Mouse (Mus musculus) testis, adult 2 months (tissue): ENCODE results near the gene Slc34a3. TPM values are rescaled to one million over a fixed set of nuclear protein-coding genes. Genes with fewer than 3 reads are reported as not detected.
A peak's percentile ranks its signal among the peaks of the same experiment; 100 is the strongest.

Experiments
- H3K27ac ChIP-seq: fragments of 200-500 bp; 2 replicates; pipeline ENCODE4 v1.5.1; 2012; ENCODE audit warnings: low read depth, low read length; ENCODE audit not compliant: control insufficient read depth, insufficient read depth
- H3K27me3 ChIP-seq: fragments of 200-500 bp; 2 replicates; pipeline ENCODE4 v1.6.1; 2012; ENCODE audit warnings: mild to moderate bottlenecking, low read length, moderate library complexity; ENCODE audit not compliant: control insufficient read depth, insufficient read depth
- H3K36me3 ChIP-seq: fragments of 200-500 bp; 2 replicates; pipeline ENCODE4 v1.6.1; 2012; ENCODE audit warnings: mild to moderate bottlenecking, low read length; ENCODE audit not compliant: control insufficient read depth, insufficient read depth
- H3K4me1 ChIP-seq: fragments of 200-500 bp; 2 replicates; pipeline ENCODE4 v1.6.1; 2012; ENCODE audit warnings: low read length; ENCODE audit not compliant: control insufficient read depth, insufficient read depth
- H3K4me3 ChIP-seq: fragments of 200-500 bp; 2 replicates; pipeline ENCODE4 v1.5.1; 2012; ENCODE audit warnings: low read depth, mild to moderate bottlenecking, low read length, moderate library complexity, mixed read lengths; ENCODE audit not compliant: control insufficient read depth
- CTCF ChIP-seq: fragments of 200-500 bp; IDR thresholded peaks from 2 replicates; pipeline ENCODE4 v1.5.1; 2012; ENCODE audit warnings: low read depth, mild to moderate bottlenecking, inconsistent platforms, low read length, moderate library complexity; ENCODE audit not compliant: control insufficient read depth, insufficient read depth, insufficient replicate concordance
- POLR2A ChIP-seq: fragments of 200-500 bp; IDR thresholded peaks from 2 replicates; pipeline ENCODE4 v1.6.1; 2012; ENCODE audit warnings: low read depth, mild to moderate bottlenecking, inconsistent platforms, low read length, moderate library complexity; ENCODE audit not compliant: control insufficient read depth
- polyA plus RNA-seq: library from polyadenylated mRNA; depleted of rRNA; stranded (reverse); fragments of >200 nt; gene quantifications from 2 replicates; pipeline ENCODE4 v1.2.3, GENCODE M21; 2012

Slc34a3 gene
- polyA plus RNA-seq, 1 experiment: 0.48 TPM

- Histone ChIP-seq H3K27me3 (no peaks in the 10 kb centered on the region), H3K4me1 (peaks cover 14% of the 10 kb centered on the region), H3K27ac (no peak within 1 kb of the TSS), H3K36me3 (no peaks in the 10 kb centered on the region), H3K4me3 (no peak within 1 kb of the TSS)
- no peak for TF ChIP-seq CTCF
- no peak for TF ChIP-seq POLR2A
Observed at GRCm38 (mm10) chr2:25236614-25237013, 2.5 kb upstream of the Slc34a3 start, which contains the start of gene Rnf224. Rnf224 (minus strand) TSS chr2:25236787.

GRCm38 (mm10) chr2:25234551-25235220 is 522 bp upstream of the Slc34a3 start:
- Histone ChIP-seq H3K4me1 (no peaks in the 10 kb centered on the region), H3K36me3 (no peaks in the 10 kb centered on the region), H3K27ac (no peak overlapping the region), H3K4me3 (no peak overlapping the region), H3K27me3 (no peaks in the 10 kb centered on the region)
- TF ChIP-seq POLR2A: no peak
- no peak for TF ChIP-seq CTCF

DNA sequence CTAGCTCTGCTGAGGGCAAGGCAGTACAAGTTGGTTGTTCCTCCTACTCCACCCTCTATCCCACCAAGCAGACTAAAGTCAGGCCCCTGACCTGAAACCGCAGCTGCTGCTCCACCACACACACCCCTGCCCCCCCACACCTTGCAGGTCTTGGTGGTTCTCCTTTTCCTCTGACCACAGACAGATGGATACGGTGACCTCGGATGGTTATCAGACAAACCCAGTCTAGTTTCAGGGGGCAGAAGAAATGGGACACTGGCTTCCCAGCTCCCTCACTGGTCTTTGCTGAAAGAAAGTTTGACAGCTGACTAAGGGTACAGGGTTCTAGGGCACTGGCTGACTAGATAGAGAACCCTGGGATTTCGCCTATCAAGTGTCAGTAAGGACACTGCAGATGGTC is 743 bp downstream of the Slc34a3 start:
- Histone ChIP-seq H3K27ac (no peak overlapping the region), H3K27me3 (no peaks in the 10 kb centered on the region), H3K4me3 (no peak overlapping the region), H3K36me3 (no peaks in the 10 kb centered on the region), H3K4me1 (no peaks in the 10 kb centered on the region)
- TF ChIP-seq CTCF (no peak), POLR2A (no peak)

- Histone ChIP-seq H3K36me3 (no peaks in the 10 kb centered on the region), H3K4me3 (no peak overlapping the region), H3K27ac (no peak overlapping the region), H3K4me1 (peaks cover 2% of the 10 kb centered on the region; the same call in 1 of the 2 replicates), H3K27me3 (no peaks in the 10 kb centered on the region)
- TF ChIP-seq POLR2A: no peak
- TF ChIP-seq CTCF: no peak
Observed at GRCm38 (mm10) chr2:25231038-25231437, 3.1 kb downstream of the Slc34a3 start.

DNA sequence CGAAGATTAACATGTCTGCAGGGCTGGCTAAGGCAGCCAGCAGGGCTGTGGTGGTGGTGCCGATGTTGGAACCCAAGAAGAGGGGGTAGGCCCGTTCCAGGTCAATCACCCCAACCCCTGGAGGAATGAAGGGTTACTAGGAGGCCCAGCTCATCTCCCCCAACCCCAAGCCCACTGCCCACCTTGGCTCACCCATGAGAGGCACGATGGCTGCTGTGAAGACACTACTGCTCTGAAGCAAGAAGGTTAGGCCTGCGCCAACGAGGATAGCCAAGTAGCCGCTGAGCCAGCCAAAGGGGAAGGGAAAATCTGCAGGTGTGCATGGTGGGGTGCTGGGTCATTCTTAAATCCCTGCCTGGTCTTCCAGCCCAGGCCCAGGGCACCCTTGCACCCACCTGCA is 3.6 kb downstream of the Slc34a3 start:
- Histone ChIP-seq H3K36me3 (no peaks in the 10 kb centered on the region), H3K27ac (no peak overlapping the region), H3K4me1 (peaks cover 2% of the 10 kb centered on the region; the same call in 1 of the 2 replicates), H3K27me3 (no peaks in the 10 kb centered on the region), H3K4me3 (no peak overlapping the region)
- no peak for TF ChIP-seq CTCF
- TF ChIP-seq POLR2A: no peak

DNA sequence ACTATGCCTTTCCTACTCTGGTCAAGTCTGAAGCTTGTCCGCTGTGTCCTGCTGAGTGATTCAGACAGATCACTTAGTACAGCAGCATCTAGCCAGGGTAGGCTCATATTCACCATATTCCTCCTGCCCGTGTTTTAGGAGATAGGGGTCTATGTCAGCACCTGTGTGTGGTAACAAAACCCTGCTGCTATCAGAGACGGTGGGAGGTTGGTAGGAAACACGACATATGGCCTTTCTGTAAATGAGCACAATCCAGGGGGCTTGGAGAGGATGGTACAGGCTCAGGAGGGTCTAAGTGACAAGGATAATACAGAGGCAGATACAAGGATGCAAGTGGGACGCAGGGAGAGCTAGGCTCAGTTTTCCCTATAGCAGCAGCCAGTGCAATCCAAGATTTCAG is 4.6 kb downstream of the Slc34a3 start:
- peaks cover 2% of the 10 kb centered on the region; the same call in 1 of the 2 replicates for H3K4me1 ChIP-seq
- H3K36me3 ChIP-seq: no peaks in the 10 kb centered on the region
- H3K4me3 ChIP-seq: no peak overlapping the region
- no peak overlapping the region for H3K27ac ChIP-seq
- no peaks in the 10 kb centered on the region for H3K27me3 ChIP-seq
- TF ChIP-seq CTCF: no peak
- TF ChIP-seq POLR2A: no peak

DNA sequence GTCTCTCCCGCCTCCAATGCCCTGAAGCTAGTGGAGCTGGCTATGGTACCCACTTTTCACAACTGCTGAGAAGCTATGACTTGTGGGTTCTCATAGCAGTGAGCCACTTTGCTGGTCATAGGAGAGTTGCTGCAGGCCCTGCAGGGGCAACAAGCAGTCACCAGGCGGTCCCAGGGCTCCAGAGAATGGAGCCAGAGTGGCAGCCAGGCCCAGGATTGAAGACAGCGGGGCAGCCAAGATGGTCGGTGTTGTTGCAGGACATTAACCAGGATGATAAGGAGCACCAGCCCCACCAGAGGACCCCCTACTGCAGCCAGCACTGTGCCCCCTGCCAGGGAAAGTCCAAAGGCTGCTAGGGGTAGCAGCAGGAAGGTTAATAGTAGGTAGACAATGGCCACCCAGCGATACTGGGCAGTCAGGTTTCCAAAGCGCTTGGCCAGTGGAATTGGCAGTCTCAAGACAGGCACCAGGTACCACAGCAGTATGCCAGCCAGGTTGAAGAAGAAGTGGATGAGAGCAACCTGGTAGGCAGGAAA is 5.1 kb downstream of the Slc34a3 start:
- TF ChIP-seq CTCF: no peak
- TF ChIP-seq POLR2A: no peak
- no peak overlapping the region for H3K4me3 ChIP-seq
- H3K36me3 ChIP-seq: no peaks in the 10 kb centered on the region
- peaks cover 2% of the 10 kb centered on the region; the same call in 1 of the 2 replicates for H3K4me1 ChIP-seq
- no peaks in the 10 kb centered on the region for H3K27me3 ChIP-seq
- H3K27ac ChIP-seq: no peak overlapping the region

DNA sequence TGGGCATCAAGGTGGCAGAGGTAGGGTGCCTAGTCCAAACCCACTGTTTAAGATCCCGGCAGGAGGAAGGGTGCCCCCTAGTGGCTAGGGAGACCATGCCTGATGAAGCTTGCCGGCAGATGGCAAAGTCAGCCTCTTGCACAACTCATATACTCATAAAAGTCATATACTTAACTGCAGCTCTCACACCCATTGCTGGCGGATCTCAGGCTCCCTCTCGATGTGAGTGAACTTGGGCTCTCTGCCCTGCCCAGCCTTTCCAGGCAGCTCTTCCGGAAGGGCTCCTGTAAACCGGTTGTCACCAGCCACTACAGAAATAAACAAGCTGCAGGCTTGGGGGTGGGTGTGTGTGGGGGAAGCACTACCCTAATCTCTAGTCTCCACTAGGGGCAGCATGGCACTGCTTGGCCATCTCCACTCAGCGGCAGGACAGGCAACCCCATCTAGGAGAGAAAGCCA is 5.7 kb downstream of the Slc34a3 start:
- peak; percentile 84; the same call in 1 of the 2 replicates for TF ChIP-seq CTCF
- TF ChIP-seq POLR2A: no peak
- Histone ChIP-seq H3K27me3 (no peaks in the 10 kb centered on the region), H3K4me1 (peaks cover 4% of the 10 kb centered on the region; the same call in 1 of the 2 replicates), H3K36me3 (no peaks in the 10 kb centered on the region), H3K4me3 (no peak overlapping the region), H3K27ac (no peak overlapping the region)
